In the genomic region with DNA sequence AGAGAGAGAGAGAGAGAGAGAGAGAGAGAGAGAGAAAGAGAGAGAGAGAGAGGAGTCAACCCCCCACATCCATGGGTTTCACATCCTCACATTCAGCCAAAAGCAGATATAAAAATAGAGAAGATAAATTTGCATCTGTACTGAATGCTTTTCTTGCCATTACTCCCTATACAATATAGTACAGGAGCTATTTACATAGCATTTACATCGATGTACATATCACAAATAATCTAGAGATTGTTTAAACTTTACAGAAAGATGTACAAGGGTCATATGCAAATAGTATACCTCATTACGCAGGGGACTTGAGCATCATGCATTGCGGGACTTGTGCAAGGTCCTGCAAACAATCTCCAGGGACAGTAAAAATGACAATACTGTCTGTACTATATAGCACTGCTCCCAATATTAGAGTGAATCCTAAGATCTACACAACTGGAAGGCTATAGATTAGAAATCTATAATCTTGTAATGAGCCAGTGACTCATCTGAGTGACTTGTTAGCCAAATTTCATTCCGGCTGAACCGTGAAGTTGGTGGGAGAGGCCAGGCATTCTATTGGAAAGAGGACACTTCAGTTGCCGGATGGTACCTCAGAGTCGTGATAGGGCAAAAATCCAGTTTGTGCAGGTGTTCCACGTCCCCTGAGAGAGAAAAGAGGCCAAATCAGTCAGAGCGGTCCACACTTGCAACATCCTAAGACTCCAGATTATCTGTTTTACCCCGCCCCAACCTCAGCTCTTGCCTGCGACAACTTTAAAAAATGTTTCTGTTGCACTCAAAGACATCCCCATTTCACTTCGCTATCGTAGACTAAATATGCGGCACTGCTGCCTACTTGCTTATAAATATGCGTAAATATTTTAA, we compare ENCODE assay signal across 8 mouse cellular contexts. TPM values are rescaled to one million over a fixed set of nuclear protein-coding genes. Genes with fewer than 3 reads are reported as not detected.
A peak's percentile ranks its signal among the peaks of the same experiment; 100 is the strongest.
DNase-seq lines count a peak whose midpoint lies in the region; ATAC-seq and TF ChIP-seq lines count a peak whose summit lies in the region.

No protein-coding gene starts in this region.

- H3K4me3 ChIP-seq in kidney, embryonic 14.5 days (ENCODE audit: low read length): peak overlapping the region; percentile 55
- peak overlapping the region; percentile 63 for H3K4me3 ChIP-seq in heart, embryonic 15.5 days
- H3K4me3 ChIP-seq in liver, postnatal 0 days (ENCODE audit: low read depth, low read length): peak overlapping the region; percentile 62

- no peak for TF ChIP-seq EP300 in liver, postnatal 0 days (IDR thresholded peaks at IDR 0.05; ENCODE audit: low read depth)

- no peak for DNase-seq in kidney, adult 18-20 months
- DNase-seq in R1 (ENCODE audit: low read depth, low spot score): peak; percentile 33
- no peak for DNase-seq in liver, postnatal 0 days
- DNase-seq in frontal cortex, postnatal 10 days (ENCODE audit: low spot score in 2 of 2): no peak
- no peak for DNase-seq in cerebellum, adult 11 months
- DNase-seq in kidney, adult 11 months: no peak

- peak overlapping the region; percentile 70 for H3K4me2 ChIP-seq in kidney, embryonic 14.5 days (replicated peaks; ENCODE audit: low read depth, low read length)
- H3K4me2 ChIP-seq in heart, embryonic 15.5 days: peak overlapping the region; percentile 87
- peak overlapping the region; percentile 92 for H3K4me2 ChIP-seq in liver, postnatal 0 days (ENCODE audit: low read depth, low read length)

- peaks cover 6% of the 10 kb centered on the region; the same call in 1 of the 2 replicates for H3K4me1 ChIP-seq in kidney, embryonic 14.5 days (ENCODE audit: control insufficient read depth, insufficient read depth, low read length)
- peaks cover 10% of the 10 kb centered on the region for H3K4me1 ChIP-seq in heart, embryonic 15.5 days (replicated peaks)
- peaks cover 19% of the 10 kb centered on the region for H3K4me1 ChIP-seq in liver, postnatal 0 days (ENCODE audit: insufficient read depth)

- no peak for ATAC-seq in kidney, embryonic 14.5 days (ENCODE audit: low FRiP score, low TSS enrichment)
- ATAC-seq in heart, embryonic 15.5 days (replicated peaks; ENCODE audit: insufficient number of reproducible peaks, insufficient read depth, low FRiP score, low read depth): no peak
- no peak for ATAC-seq in liver, postnatal 0 days

- TF ChIP-seq CTCF in liver, postnatal 0 days (IDR thresholded peaks at IDR 0.05; ENCODE audit: low read depth): no peak

- H3K27me3 ChIP-seq in kidney, embryonic 14.5 days (ENCODE audit: control insufficient read depth, insufficient read depth, low read length): no peaks in the 10 kb centered on the region
- H3K27me3 ChIP-seq in heart, embryonic 15.5 days: no peaks in the 10 kb centered on the region
- H3K27me3 ChIP-seq in liver, postnatal 0 days (ENCODE audit: insufficient read depth, low read length): no peaks in the 10 kb centered on the region

- peak overlapping the region; percentile 86 for H3K9ac ChIP-seq in kidney, embryonic 14.5 days (ENCODE audit: low read depth, low read length)
- H3K9ac ChIP-seq in heart, embryonic 15.5 days: peak overlapping the region; percentile 72
- H3K9ac ChIP-seq in liver, postnatal 0 days (replicated peaks): peak overlapping the region; percentile 78

- H3K36me3 ChIP-seq in kidney, embryonic 14.5 days (ENCODE audit: control insufficient read depth, insufficient read depth, low read length): no peaks in the 10 kb centered on the region
- H3K36me3 ChIP-seq in heart, embryonic 15.5 days: no peaks in the 10 kb centered on the region
- no peaks in the 10 kb centered on the region for H3K36me3 ChIP-seq in liver, postnatal 0 days (replicated peaks; ENCODE audit: insufficient read depth, low read length)

- no peaks in the 10 kb centered on the region for H3K9me3 ChIP-seq in kidney, embryonic 14.5 days (ENCODE audit: control insufficient read depth, low read length)
- H3K9me3 ChIP-seq in heart, embryonic 15.5 days (replicated peaks): no peaks in the 10 kb centered on the region
- H3K9me3 ChIP-seq in liver, postnatal 0 days (ENCODE audit: low read length): no peaks in the 10 kb centered on the region

- WGBS in kidney, embryonic 14.5 days: 53% methylated on average over 15 of the region's 15 CpGs
- WGBS in heart, embryonic 15.5 days: 49% methylated on average over 15 of the region's 15 CpGs
- 37% methylated on average over 15 of the region's 15 CpGs for WGBS in liver, postnatal 0 days (ENCODE audit: insufficient replicate concordance)

- H3K27ac ChIP-seq in kidney, embryonic 14.5 days (ENCODE audit: low read depth, low read length): no peak overlapping the region
- peak overlapping the region; percentile 100; the same call in 1 of the 2 replicates for H3K27ac ChIP-seq in heart, embryonic 15.5 days
- H3K27ac ChIP-seq in liver, postnatal 0 days (ENCODE audit: low read depth): peak overlapping the region; percentile 100

RNA-seq across cellular contexts. Expression of a gene that starts 1.6 kb away (rescaled TPM):
- 12.1 and 13.1 TPM in 2 replicates for polyA plus RNA-seq in kidney, embryonic 14.5 days (2014; fragmentation: Nextera tagmentation; extraction: Ambion mirVana)
- 8.7 and 10.3 TPM in 2 replicates for polyA plus RNA-seq in heart, embryonic 15.5 days (2015; fragmentation: Nextera tagmentation; extraction: Ambion mirVana)
- 4.6 and 4.8 TPM in 2 replicates for polyA plus RNA-seq in liver, postnatal 0 days (2015; fragmentation: Nextera tagmentation; extraction: Ambion mirVana)

RNA-seq across cellular contexts. Expression of a gene that starts 23.4 kb away (rescaled TPM):
- 14.5 and 15.3 TPM in 2 replicates for polyA plus RNA-seq in kidney, embryonic 14.5 days (2014; fragmentation: Nextera tagmentation; extraction: Ambion mirVana)
- 14.4 and 18.4 TPM in 2 replicates for polyA plus RNA-seq in heart, embryonic 15.5 days (2015; fragmentation: Nextera tagmentation; extraction: Ambion mirVana)
- 10.9 and 14.1 TPM in 2 replicates for polyA plus RNA-seq in liver, postnatal 0 days (2015; fragmentation: Nextera tagmentation; extraction: Ambion mirVana)
